Mouse (Mus musculus) left cerebral cortex, adult 18-20 months (tissue): Measurements from ENCODE around the gene Tas2r103. TPM values are rescaled to one million over a fixed set of nuclear protein-coding genes. Genes with fewer than 3 reads are reported as not detected.

Experiments used
- DNase-seq, 2 experiments: peaks; one replicate each; pipeline ENCODE4 v3.0.0; 2021 to 2022; ENCODE audit warnings: low spot score in 2 of 2, mixed read lengths in 1 of 2
- long read RNA-seq, 2 experiments: library from polyadenylated mRNA; stranded (forward); transcript quantifications; one replicate each; pipeline ENCODE4 v2.0.0; 2021
- total RNA-seq, 2 experiments: library from RNA; stranded (reverse); gene quantifications; 2 replicates each; pipeline ENCODE4 v1.2.3; 2021

The Tas2r103 gene
- total RNA-seq, result not detected
- long read RNA-seq, experiment 1, result 0 reads
- long read RNA-seq, experiment 2, result 0 reads

DNA sequence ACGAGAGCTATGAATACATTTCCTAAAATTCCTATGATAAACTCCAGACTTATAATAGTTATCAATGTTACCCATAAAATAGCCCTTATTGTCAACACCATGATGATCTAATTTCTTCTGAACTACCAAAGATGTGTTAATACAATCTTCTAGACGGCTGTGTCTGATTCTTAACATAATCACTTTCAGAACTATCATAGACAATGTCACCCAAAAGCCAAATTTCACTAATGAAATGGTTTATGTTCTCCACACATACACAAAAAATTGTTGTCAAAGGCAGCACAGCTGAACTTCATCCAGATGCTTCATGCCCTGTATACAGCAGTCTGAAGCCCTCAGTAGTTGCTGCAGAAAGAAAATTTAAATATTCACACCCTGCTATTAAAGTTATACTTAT is at the start of gene Tas2r103:
TSS of gene Tas2r103 (minus strand) at position 101 of the 400 bp plus-strand sequence.
- no peak for DNase-seq

DNA sequence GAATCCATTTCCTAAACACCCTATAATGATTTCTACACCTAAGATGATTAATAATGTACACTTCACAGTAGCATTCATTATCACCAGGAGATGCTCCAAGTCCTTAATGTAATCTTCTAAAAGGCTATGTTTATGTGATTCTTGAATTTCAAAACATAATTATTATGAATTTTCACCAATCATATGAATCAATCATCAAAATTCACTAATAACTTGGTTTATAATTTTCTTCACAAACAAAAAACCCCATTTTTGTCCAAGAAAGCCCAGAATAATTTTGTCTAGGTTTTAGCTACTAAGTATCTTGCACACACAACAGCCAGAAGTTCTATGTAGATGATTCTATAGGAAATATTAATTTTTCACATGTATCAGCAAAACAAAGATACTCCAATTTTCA is 18.8 kb upstream of the Tas2r103 start, which contains the start of gene Tas2r140:
TSS of gene Tas2r140 (minus strand) at position 101 of the 400 bp plus-strand sequence.
- no peak for DNase-seq

Other genes with a start within 250 kb of the Tas2r103 start
- not detected for gene Tas2r117, start 234.3 kb downstream of the Tas2r103 start, total RNA-seq
- not detected for gene Tas2r123, start 190.0 kb downstream of the Tas2r103 start, total RNA-seq
- gene Tas2r116, start 181.7 kb downstream of the Tas2r103 start, total RNA-seq, result not detected
- gene Tas2r110, start 169.1 kb downstream of the Tas2r103 start, total RNA-seq, result not detected
- gene Tas2r113, start 144.1 kb downstream of the Tas2r103 start, total RNA-seq, result not detected
- not detected for gene Tas2r125, start 127.5 kb downstream of the Tas2r103 start, total RNA-seq
- not detected for gene Tas2r129, start 86.0 kb downstream of the Tas2r103 start, total RNA-seq
- not detected for gene Tas2r131, start 79.2 kb downstream of the Tas2r103 start, total RNA-seq
- not detected for gene Tas2r109, start 56.1 kb downstream of the Tas2r103 start, total RNA-seq
- not detected for gene Tas2r140, start 18.7 kb upstream of the Tas2r103 start, total RNA-seq
- gene Smim10l1, start 67.8 kb upstream of the Tas2r103 start, total RNA-seq, result 100 to 1,000 TPM; 118 to 123 TPM